Mouse (Mus musculus): ENCODE measurements around the gene Fras1.

- no peak for TF ChIP-seq CTCF (IDR thresholded peaks at IDR 0.05; ENCODE audit: control insufficient read depth, insufficient read depth, insufficient replicate concordance, low read depth, low read length)
- no peak for TF ChIP-seq POLR2A (IDR thresholded peaks at IDR 0.05; ENCODE audit: control insufficient read depth, low read depth, low read length)
Observed at GRCm38 (mm10) chr5:96824769-96825327, 451.1 kb downstream of the Fras1 start.

Measured in testis, adult 2 months (tissue).